Mouse (Mus musculus) induced T-regulatory cell, adult 2 months (primary cell): ENCODE data around the gene Ceacam5.

Source experiments
- DNase-seq: peaks from one replicate; pipeline ENCODE4 v3.0.0-alpha.2; 2012; ENCODE audit warnings: low read depth

Gene Ceacam5

GRCm38 (mm10) chr7:17712938-17713337, at the start of gene Ceacam5:
Gene Ceacam5 (plus strand): TSS chr7:17713238.
- no peak for DNase-seq
